Mouse (Mus musculus): ENCODE results near the gene Hmgb3. TPM values are rescaled to one million over a fixed set of nuclear protein-coding genes. Genes with fewer than 3 reads are reported as not detected.

Gene Hmgb3
- total and polyA plus RNA-seq, 3 experiments: 26.5 to 56.2 (median 40.6) TPM

- in situ Hi-C loops (cut with MboI; ENCODE audit: low pct_ligation_motif_present, low pct_unique_long_range_greater_than_20kb, low sequenced_read_pairs) (no loop called here), dilution Hi-C loops (cut with MboI; ENCODE audit: extremely low pct_ligation_motif_present, extremely low pct_unique_long_range_greater_than_20kb, low sequenced_read_pairs) (no loop called here)
- H3K27me3 ChIP-seq (replicated peaks): no peaks in the 10 kb centered on the region
Observed at GRCm38 (mm10) chrX:71527461-71527860, 28.3 kb upstream of the Hmgb3 start.

GRCm38 (mm10) chrX:71528150-71528549 is 27.6 kb upstream of the Hmgb3 start:
- H3K27ac ChIP-seq (ENCODE audit: insufficient read depth, low read depth): no peak overlapping the region
- H3K4me3 ChIP-seq (replicated peaks in 1 of 3; ENCODE audit: low read depth in 2 of 3, low read length in 2 of 3, poor library complexity in 1 of 3): no peak overlapping the region
- no peaks in the 10 kb centered on the region for H3K9me3 ChIP-seq (replicated peaks; ENCODE audit: low read length)
- no peak for DNase-seq (ENCODE audit: extremely low read depth)
- H3K4me1 ChIP-seq (ENCODE audit: control insufficient read depth in 1 of 2, insufficient read depth in 2 of 2): peaks cover 4 to 23% of the 10 kb centered on the region in 2 experiments
- H3K9ac ChIP-seq (ENCODE audit: insufficient read depth, low read depth): no peak overlapping the region
- H3K4me2 ChIP-seq (ENCODE audit: insufficient read depth, low read depth, poor library complexity, severe bottlenecking): no peak overlapping the region
- dilution Hi-C loops (cut with MboI; ENCODE audit: extremely low pct_ligation_motif_present, extremely low pct_unique_long_range_greater_than_20kb, low sequenced_read_pairs) (no loop called here), in situ Hi-C loops (cut with MboI; ENCODE audit: low pct_ligation_motif_present, low pct_unique_long_range_greater_than_20kb, low sequenced_read_pairs) (no loop called here)
- H3K27me3 ChIP-seq (replicated peaks): no peaks in the 10 kb centered on the region
- no peaks in the 10 kb centered on the region for H3K36me3 ChIP-seq (replicated peaks in 1 of 2; ENCODE audit: control insufficient read depth in 1 of 2, insufficient read depth in 1 of 2, low read length in 1 of 2)
- no peak for TF ChIP-seq ZC3H11A (IDR thresholded peaks at IDR 0.05; ENCODE audit: low read depth, low read length)
- TF ChIP-seq IRF4 (IDR thresholded peaks at IDR 0.05; ENCODE audit: low read depth, low read length): no peak
- TF ChIP-seq SMC3 (IDR thresholded peaks at IDR 0.05; ENCODE audit: low read depth, low read length): no peak
- TF ChIP-seq TBP (conservative IDR thresholded peaks at IDR 0.05; ENCODE audit: low read depth, low read length): no peak
- H3K79me2 ChIP-seq (replicated peaks; ENCODE audit: control insufficient read depth, extremely low read depth, insufficient read depth, poor library complexity, severe bottlenecking): no peaks in the 10 kb centered on the region

More at GRCm38 (mm10) chrX:71527461-71527860, 28.3 kb upstream of the Hmgb3 start:
- peaks cover 4 to 20% of the 10 kb centered on the region in 2 experiments for H3K4me1 ChIP-seq (ENCODE audit: control insufficient read depth in 1 of 2, insufficient read depth in 2 of 2)
- H3K36me3 ChIP-seq (replicated peaks in 1 of 2; ENCODE audit: control insufficient read depth in 1 of 2, insufficient read depth in 1 of 2, low read length in 1 of 2): no peaks in the 10 kb centered on the region
- DNase-seq (ENCODE audit: extremely low read depth): no peak
- H3K9me3 ChIP-seq (replicated peaks; ENCODE audit: low read length): no peaks in the 10 kb centered on the region
- H3K27ac ChIP-seq (ENCODE audit: insufficient read depth, low read depth): no peak overlapping the region
- no peak overlapping the region for H3K4me3 ChIP-seq (replicated peaks in 1 of 3; ENCODE audit: low read depth in 2 of 3, low read length in 2 of 3, poor library complexity in 1 of 3)
- H3K9ac ChIP-seq (ENCODE audit: insufficient read depth, low read depth): no peak overlapping the region
- H3K79me2 ChIP-seq (replicated peaks; ENCODE audit: control insufficient read depth, extremely low read depth, insufficient read depth, poor library complexity, severe bottlenecking): no peaks in the 10 kb centered on the region
- H3K4me2 ChIP-seq (ENCODE audit: insufficient read depth, low read depth, poor library complexity, severe bottlenecking): no peak overlapping the region
- TF ChIP-seq ZKSCAN1 (IDR thresholded peaks at IDR 0.05; ENCODE audit: borderline replicate concordance, low read depth, low read length): no peak
- TF ChIP-seq SIN3A (IDR thresholded peaks at IDR 0.05; ENCODE audit: low read length): no peak
- no peak for TF ChIP-seq ZC3H11A (IDR thresholded peaks at IDR 0.05; ENCODE audit: low read depth, low read length)
- no peak for TF ChIP-seq ZMIZ1 (IDR thresholded peaks at IDR 0.05; ENCODE audit: low read depth, low read length)
- no peak for TF ChIP-seq GABPA (IDR thresholded peaks at IDR 0.05; ENCODE audit: insufficient replicate concordance, low read depth, low read length)
- no peak for TF ChIP-seq CHD1 (IDR thresholded peaks at IDR 0.05; ENCODE audit: low read depth, low read length)
- TF ChIP-seq USF1 (IDR thresholded peaks at IDR 0.05; ENCODE audit: low read depth, low read length): no peak
- TF ChIP-seq TBP (conservative IDR thresholded peaks at IDR 0.05; ENCODE audit: low read depth, low read length): no peak
- TF ChIP-seq MXI1 (IDR thresholded peaks at IDR 0.05; ENCODE audit: low read depth, low read length): no peak
- no peak for TF ChIP-seq EP300 (IDR thresholded peaks at IDR 0.05; ENCODE audit: low read length)
- no peak for TF ChIP-seq POLR2AphosphoS2 (IDR thresholded peaks at IDR 0.05; ENCODE audit: low read depth, low read length)
- TF ChIP-seq MAZ (IDR thresholded peaks at IDR 0.05; ENCODE audit: low read depth, low read length): no peak
- no peak for TF ChIP-seq RAD21 (IDR thresholded peaks at IDR 0.05; ENCODE audit: low read depth, low read length)
- no peak for TF ChIP-seq MEF2A (IDR thresholded peaks at IDR 0.05; ENCODE audit: borderline replicate concordance, low read depth, low read length)
- no peak for TF ChIP-seq SMC3 (IDR thresholded peaks at IDR 0.05; ENCODE audit: low read depth, low read length)
- no peak for TF ChIP-seq PAX5 (IDR thresholded peaks at IDR 0.05; ENCODE audit: low read length)
- TF ChIP-seq BHLHE40 (IDR thresholded peaks at IDR 0.05; ENCODE audit: low read depth, low read length): no peak
